Mouse (Mus musculus) cerebellum, postnatal 25 days (tissue): Measurements from ENCODE around the gene Gab2.
A peak's percentile ranks its signal among the peaks of the same experiment; 100 is the strongest.

ENCODE experiments used
- DNase-seq, 2 experiments: peaks; one replicate each; pipeline ENCODE4 v3.0.0; 2021; ENCODE audit warnings: mixed read lengths in 2 of 2

The Gab2 gene

GRCm38 (mm10) chr7:97317706-97318105, 236.3 kb downstream of the Gab2 start:
- DNase-seq: no peak

- no peak for DNase-seq
These were observed 243.0 kb downstream of the Gab2 start for GRCm38 (mm10) chr7:97324342-97324741.

GRCm38 (mm10) chr7:97325156-97325985, 244.0 kb downstream of the Gab2 start:
- DNase-seq: peak; percentile 25 to 42

GRCm38 (mm10) chr7:97327376-97327775, 246.0 kb downstream of the Gab2 start:
- no peak for DNase-seq

GRCm38 (mm10) chr7:97328891-97329588, 247.7 kb downstream of the Gab2 start:
- DNase-seq: peak; percentile 60 to 72

- peak; percentile 51 to 55 for DNase-seq
These were observed 248.3 kb downstream of the Gab2 start for GRCm38 (mm10) chr7:97329676-97330075.

GRCm38 (mm10) chr7:97330931-97331645, 249.7 kb downstream of the Gab2 start:
- peak; percentile 32 to 37 for DNase-seq

GRCm38 (mm10) chr7:97331726-97332666, 250.6 kb downstream of the Gab2 start, which contains the start of the genes Usp35 and Kctd21:
Usp35 (minus strand) TSS chr7:97332020.
Kctd21 (plus strand) TSS chr7:97332327.
- peak; percentile 94 to 98 for DNase-seq

- DNase-seq: no peak
These were observed 251.3 kb downstream of the Gab2 start for GRCm38 (mm10) chr7:97332667-97333041.

GRCm38 (mm10) chr7:97333113-97333898, 251.9 kb downstream of the Gab2 start:
- peak in 1 of 2 experiments; percentile 40 for DNase-seq

- DNase-seq: peak; percentile 43 to 60
These were observed 253.0 kb downstream of the Gab2 start for GRCm38 (mm10) chr7:97334406-97334805.

GRCm38 (mm10) chr7:97336678-97337077, 255.3 kb downstream of the Gab2 start:
- DNase-seq: peak in 1 of 2 experiments; percentile 42

- DNase-seq: no peak
These were observed 257.2 kb downstream of the Gab2 start for GRCm38 (mm10) chr7:97338593-97338992.

- peak; percentile 42 to 62 for DNase-seq
These were observed 258.2 kb downstream of the Gab2 start for GRCm38 (mm10) chr7:97339623-97340022.

- no peak for DNase-seq
These were observed 259.8 kb downstream of the Gab2 start for GRCm38 (mm10) chr7:97340907-97341849.

GRCm38 (mm10) chr7:97342961-97343360, 261.6 kb downstream of the Gab2 start:
- no peak for DNase-seq

GRCm38 (mm10) chr7:97344655-97345054, 263.3 kb downstream of the Gab2 start:
- DNase-seq: no peak

- peak; percentile 69 to 71 for DNase-seq
These were observed 264.0 kb downstream of the Gab2 start for GRCm38 (mm10) chr7:97345229-97345871.

GRCm38 (mm10) chr7:97346111-97346821, 264.9 kb downstream of the Gab2 start:
- no peak for DNase-seq
